In the genomic region with DNA sequence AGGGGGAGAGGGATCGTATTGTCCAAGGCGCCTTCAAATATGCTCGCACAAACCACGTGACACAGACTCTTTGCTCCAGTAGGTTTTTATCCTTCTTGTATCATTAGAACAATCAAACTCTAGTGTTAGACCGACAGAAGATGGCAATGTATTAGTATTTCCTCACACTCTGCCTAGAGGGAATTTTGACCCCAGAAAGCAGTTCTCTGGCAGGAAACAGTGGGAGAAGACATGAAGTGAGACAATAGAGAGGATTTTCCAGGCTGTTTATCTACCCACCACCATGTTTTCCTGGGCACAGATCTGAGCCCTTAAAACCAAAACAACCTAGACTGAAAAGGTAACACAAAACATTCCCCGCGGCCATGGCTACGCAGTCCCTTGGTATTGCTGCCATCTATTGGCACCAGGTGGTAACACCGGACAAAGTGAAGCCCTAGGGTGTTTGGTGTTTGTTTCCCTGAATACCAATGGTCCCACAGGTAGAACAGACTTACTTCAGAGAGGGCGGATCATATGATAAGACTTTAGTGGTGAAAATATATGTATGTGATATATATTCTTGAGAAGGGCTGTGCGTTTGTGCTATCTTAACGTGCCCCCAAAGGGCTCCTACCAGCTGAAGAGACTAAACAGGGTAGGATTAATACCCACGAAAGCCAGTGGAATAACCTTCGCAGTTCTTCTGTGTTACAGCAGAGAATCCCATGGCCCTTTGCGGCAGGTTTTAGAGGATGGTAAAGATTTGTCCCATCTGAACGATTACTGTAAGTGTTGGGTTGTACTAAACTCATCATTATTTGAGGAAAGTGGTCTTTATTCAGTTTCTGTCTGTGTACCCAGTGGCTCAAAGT, we compare ENCODE assay signal across 8 mouse cellular contexts.
DNase-seq lines count a peak whose midpoint lies in the region; ATAC-seq and TF ChIP-seq lines count a peak whose summit lies in the region.

No protein-coding gene starts in this region.

- peak overlapping the region; percentile 61 for H3K4me2 ChIP-seq in heart, embryonic 12.5 days
- peak overlapping the region; percentile 58 for H3K4me2 ChIP-seq in kidney, embryonic 15.5 days
- peak overlapping the region; percentile 47 for H3K4me2 ChIP-seq in limb, embryonic 15.5 days
- H3K4me2 ChIP-seq in midbrain, postnatal 0 days (ENCODE audit: low read depth, low read length, poor library complexity, severe bottlenecking): peak overlapping the region; percentile 54

- no peaks in the 10 kb centered on the region for H3K36me3 ChIP-seq in C2C12 (ENCODE audit: control insufficient read depth, insufficient read depth)
- no peaks in the 10 kb centered on the region for H3K36me3 ChIP-seq in heart, embryonic 12.5 days
- no peaks in the 10 kb centered on the region for H3K36me3 ChIP-seq in kidney, embryonic 15.5 days
- H3K36me3 ChIP-seq in limb, embryonic 15.5 days: no peaks in the 10 kb centered on the region
- no peaks in the 10 kb centered on the region for H3K36me3 ChIP-seq in midbrain, postnatal 0 days (ENCODE audit: insufficient read depth, low read length)

- no peak overlapping the region for H3K4me3 ChIP-seq in C2C12 (ENCODE audit: insufficient read depth, poor library complexity, severe bottlenecking)
- H3K4me3 ChIP-seq in bone marrow, adult 2 months (replicated peaks; ENCODE audit: control insufficient read depth, low read depth, low read length): no peak overlapping the region
- peak overlapping the region; percentile 23 for H3K4me3 ChIP-seq in heart, embryonic 12.5 days
- H3K4me3 ChIP-seq in kidney, embryonic 15.5 days (replicated peaks): peak overlapping the region; percentile 38
- peak overlapping the region; percentile 30 for H3K4me3 ChIP-seq in limb, embryonic 15.5 days
- H3K4me3 ChIP-seq in midbrain, postnatal 0 days (ENCODE audit: low read depth, low read length): peak overlapping the region; percentile 29

- no peaks in the 10 kb centered on the region for H3K9me3 ChIP-seq in heart, embryonic 12.5 days (replicated peaks)
- no peaks in the 10 kb centered on the region for H3K9me3 ChIP-seq in kidney, embryonic 15.5 days (replicated peaks)
- no peaks in the 10 kb centered on the region for H3K9me3 ChIP-seq in limb, embryonic 15.5 days
- no peaks in the 10 kb centered on the region for H3K9me3 ChIP-seq in midbrain, postnatal 0 days (ENCODE audit: low read length)

- no peaks in the 10 kb centered on the region for H3K4me1 ChIP-seq in bone marrow, adult 2 months (ENCODE audit: control insufficient read depth, insufficient read depth, low read length)
- no peaks in the 10 kb centered on the region; the same call in 1 of the 2 replicates for H3K4me1 ChIP-seq in heart, embryonic 12.5 days (replicated peaks)
- 0 out of 2 replicates have a peak, but pooled peaks cover 2% of the 10 kb centered on the region for H3K4me1 ChIP-seq in kidney, embryonic 15.5 days
- no peaks in the 10 kb centered on the region for H3K4me1 ChIP-seq in limb, embryonic 15.5 days
- H3K4me1 ChIP-seq in midbrain, postnatal 0 days (ENCODE audit: insufficient read depth, low read length): no peaks in the 10 kb centered on the region

- peak; percentile 65 for DNase-seq in fat pad, adult 2 months (ENCODE audit: extremely low read depth, low read depth, low spot score)
- peak; percentile 84 for DNase-seq in midbrain, postnatal 0 days (ENCODE audit: low spot score)
- DNase-seq in spleen, postnatal 14 days (ENCODE audit: low spot score in 2 of 2): peak; percentile 10 to 56

- no peak; the same call in 1 of the 2 replicates for ATAC-seq in heart, embryonic 12.5 days (ENCODE audit: insufficient number of reproducible peaks, low FRiP score)
- ATAC-seq in kidney, embryonic 15.5 days (replicated peaks; ENCODE audit: low FRiP score): peak; percentile 79
- ATAC-seq in limb, embryonic 15.5 days (ENCODE audit: insufficient number of reproducible peaks, low FRiP score, low TSS enrichment, low read depth): no peak
- peak; percentile 83 for ATAC-seq in midbrain, postnatal 0 days (ENCODE audit: low FRiP score)

- no peak overlapping the region for H3K9ac ChIP-seq in heart, embryonic 12.5 days
- no peak overlapping the region for H3K9ac ChIP-seq in kidney, embryonic 15.5 days
- no peak overlapping the region for H3K9ac ChIP-seq in limb, embryonic 15.5 days
- H3K9ac ChIP-seq in midbrain, postnatal 0 days (replicated peaks; ENCODE audit: low read length, poor library complexity, severe bottlenecking): 0 out of 2 replicates have a peak overlapping the region, but pooled peaks have one; percentile 33

- WGBS in bone marrow, adult 2 months: 23% methylated on average over 16 of the region's 16 CpGs
- WGBS in heart, embryonic 12.5 days: 29% methylated on average over 16 of the region's 16 CpGs
- 33% methylated on average over 16 of the region's 16 CpGs for WGBS in kidney, embryonic 15.5 days
- 33% methylated on average over 16 of the region's 16 CpGs for WGBS in limb, embryonic 15.5 days
- 24% methylated on average over 16 of the region's 16 CpGs for WGBS in midbrain, postnatal 0 days

- TF ChIP-seq CTCF in C2C12 (IDR thresholded peaks at IDR 0.05; ENCODE audit: control insufficient read depth, insufficient read depth, insufficient read length): peak; percentile 90
- peak; percentile 91 for TF ChIP-seq CTCF in bone marrow, adult 2 months (IDR thresholded peaks at IDR 0.05; ENCODE audit: control insufficient read depth, insufficient read depth, low read length)
- peak; percentile 97 for TF ChIP-seq CTCF in midbrain, postnatal 0 days (IDR thresholded peaks at IDR 0.05)

- no peak overlapping the region for H3ac ChIP-seq in C2C12 (ENCODE audit: control insufficient read depth, insufficient read length, low read depth)

- H3K79me3 ChIP-seq in C2C12 (ENCODE audit: low read depth): no peaks in the 10 kb centered on the region

- H3K79me2 ChIP-seq in C2C12 (ENCODE audit: control insufficient read depth, insufficient read depth): no peaks in the 10 kb centered on the region

- no peak overlapping the region for H3K27ac ChIP-seq in bone marrow, adult 2 months (ENCODE audit: control insufficient read depth, insufficient read depth, low read depth, low read length, poor library complexity)
- no peak overlapping the region for H3K27ac ChIP-seq in heart, embryonic 12.5 days (ENCODE audit: poor library complexity, severe bottlenecking)
- H3K27ac ChIP-seq in kidney, embryonic 15.5 days: no peak overlapping the region
- H3K27ac ChIP-seq in limb, embryonic 15.5 days: no peak overlapping the region
- no peak overlapping the region for H3K27ac ChIP-seq in midbrain, postnatal 0 days (ENCODE audit: low read depth, low read length)

- no peaks in the 10 kb centered on the region for H3K27me3 ChIP-seq in C2C12 (ENCODE audit: control insufficient read depth, insufficient read depth, insufficient read length)
- no peaks in the 10 kb centered on the region for H3K27me3 ChIP-seq in heart, embryonic 12.5 days (replicated peaks)
- no peaks in the 10 kb centered on the region for H3K27me3 ChIP-seq in kidney, embryonic 15.5 days
- no peaks in the 10 kb centered on the region for H3K27me3 ChIP-seq in limb, embryonic 15.5 days
- H3K27me3 ChIP-seq in midbrain, postnatal 0 days (ENCODE audit: insufficient read depth, low read length): no peaks in the 10 kb centered on the region

- TF ChIP-seq POLR2A in bone marrow, adult 2 months (IDR thresholded peaks at IDR 0.05; ENCODE audit: borderline replicate concordance, control insufficient read depth, low read depth, low read length): no peak

TF ChIP-seq in C2C12, 6 proteins besides CTCF, POLR2A, EP300 and RAD21:
- TF ChIP-seq MYOD1 (IDR thresholded peaks at IDR 0.05; ENCODE audit: control insufficient read depth, insufficient read length, low read depth) (peak; percentile 36), FOSL1 (IDR thresholded peaks at IDR 0.05; ENCODE audit: insufficient read depth, low read length, poor library complexity, severe bottlenecking) (no peak), CEBPB (IDR thresholded peaks at IDR 0.05; ENCODE audit: low read depth) (no peak), MYOG (IDR thresholded peaks at IDR 0.05; ENCODE audit: control insufficient read depth, extremely low read depth, insufficient read length) (no peak), MAX (IDR thresholded peaks at IDR 0.05) (peak; percentile 46), USF1 (IDR thresholded peaks at IDR 0.05; ENCODE audit: low read depth) (no peak)

Comparison
In these comparisons a context has a peak if more than half of its experiments do, and no peak if none do; other contexts are left out.
1. H3K4me3 ChIP-seq: peak in heart, embryonic 12.5 days (single experiment), kidney, embryonic 15.5 days (single experiment), limb, embryonic 15.5 days (single experiment) and midbrain, postnatal 0 days (single experiment); none in C2C12 (single experiment) and bone marrow, adult 2 months (single experiment).
2. DNase-seq: peak in every context shown above with its lines; median percentile 84 in midbrain, postnatal 0 days; 65 in fat pad, adult 2 months; 33 in spleen, postnatal 14 days.
3. ATAC-seq: peak in kidney, embryonic 15.5 days (single experiment) and midbrain, postnatal 0 days (single experiment); none in heart, embryonic 12.5 days (single experiment) and limb, embryonic 15.5 days (single experiment).
4. Peak in every context shown above with its lines, with median percentiles within 50 percentile points of each other: CTCF ChIP-seq and H3K4me2 ChIP-seq.